Mouse (Mus musculus): ENCODE results near the gene Cbfa2t3. TPM values are rescaled to one million over a fixed set of nuclear protein-coding genes. Genes with fewer than 3 reads are reported as not detected.

The Cbfa2t3 gene
- polyA plus RNA-seq, 1 experiment from 2014 or later = 4.8 TPM

DNA sequence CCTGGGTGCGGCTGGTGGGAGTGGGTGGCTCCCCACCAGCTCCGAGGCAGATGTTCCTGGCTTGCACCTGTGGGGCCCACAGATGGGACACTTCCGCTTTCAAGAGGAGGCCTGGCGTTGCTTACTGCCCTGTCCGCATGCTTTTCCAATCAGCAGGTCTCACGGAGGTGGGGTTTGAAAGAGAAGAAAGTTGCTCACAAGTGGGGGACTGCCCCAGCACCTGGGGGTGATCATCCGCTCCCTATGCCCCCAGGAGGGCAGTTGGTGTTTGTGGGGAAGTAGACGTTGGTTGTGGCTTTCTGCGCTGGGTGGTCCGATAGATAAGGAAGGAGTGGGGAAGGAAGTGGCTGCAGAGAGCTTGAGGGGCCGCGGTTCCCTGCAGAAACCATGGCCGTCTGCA, 1.7 kb upstream of the Cbfa2t3 start:
- H3K4me1 ChIP-seq (ENCODE audit: control insufficient read depth, insufficient read depth, low read length) = 0 out of 2 replicates have a peak, but pooled peaks cover 2% of the 10 kb centered on the region
- no peak overlapping the region for H3K27ac ChIP-seq (ENCODE audit: low read length)
- no peaks in the 10 kb centered on the region for H3K9me3 ChIP-seq (replicated peaks; ENCODE audit: control insufficient read depth, low read length)
- H3K4me2 ChIP-seq (ENCODE audit: low read depth, low read length) = no peak overlapping the region
- WGBS = 41% methylated on average over 13 of the region's 13 CpGs
- no peaks in the 10 kb centered on the region; the same call in 1 of the 2 replicates for H3K27me3 ChIP-seq (ENCODE audit: control insufficient read depth, insufficient read depth, low read length)
- H3K4me3 ChIP-seq (ENCODE audit: low read length) = no peak overlapping the region
- no peak for ATAC-seq (replicated peaks; ENCODE audit: extremely low read depth, insufficient read depth, low FRiP score)
- H3K9ac ChIP-seq (ENCODE audit: low read length) = no peak overlapping the region
- no peaks in the 10 kb centered on the region for H3K36me3 ChIP-seq (ENCODE audit: control insufficient read depth, insufficient read depth)

DNA sequence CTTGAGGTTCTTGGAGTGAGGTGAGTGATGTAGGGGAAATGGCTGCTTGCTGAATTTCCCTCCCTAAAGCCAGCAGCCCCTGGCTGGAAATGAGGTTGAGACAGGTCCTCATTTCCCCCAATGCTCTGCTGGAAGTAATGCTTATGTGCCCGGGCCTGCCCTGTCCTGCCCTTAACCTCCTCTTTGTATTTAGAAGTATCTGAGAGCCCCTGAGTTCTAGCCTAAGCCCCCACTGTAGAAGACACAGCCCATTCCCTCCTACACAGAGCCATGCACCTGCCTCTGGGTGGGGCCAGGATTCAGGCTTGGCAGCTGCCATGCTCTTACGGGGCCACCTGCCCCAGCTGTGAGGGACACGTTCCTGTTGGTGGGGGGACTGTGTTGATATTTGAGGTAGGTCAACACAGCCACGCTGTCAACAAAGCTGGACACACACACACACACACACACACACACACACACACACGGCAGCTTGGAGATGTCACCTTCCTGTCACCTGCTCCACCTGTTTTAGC, 598 bp downstream of the Cbfa2t3 start:
- peak overlapping the region; percentile 33 for H3K9ac ChIP-seq (ENCODE audit: low read length)
- no peaks in the 10 kb centered on the region for H3K9me3 ChIP-seq (replicated peaks; ENCODE audit: control insufficient read depth, low read length)
- peak overlapping the region; percentile 68 for H3K27ac ChIP-seq (ENCODE audit: low read length)
- H3K36me3 ChIP-seq (ENCODE audit: control insufficient read depth, insufficient read depth) = no peaks in the 10 kb centered on the region
- H3K27me3 ChIP-seq (ENCODE audit: control insufficient read depth, insufficient read depth, low read length) = peaks cover 2% of the 10 kb centered on the region; the same call in 1 of the 2 replicates
- H3K4me3 ChIP-seq (ENCODE audit: low read length) = peak overlapping the region; percentile 47
- peak overlapping the region; percentile 58 for H3K4me2 ChIP-seq (ENCODE audit: low read depth, low read length)
- ATAC-seq (replicated peaks; ENCODE audit: extremely low read depth, insufficient read depth, low FRiP score) = no peak
- no peaks in the 10 kb centered on the region; the same call in 1 of the 2 replicates for H3K4me1 ChIP-seq (ENCODE audit: control insufficient read depth, insufficient read depth, low read length)
- WGBS = 53% methylated on average over 5 of the region's 5 CpGs

DNA sequence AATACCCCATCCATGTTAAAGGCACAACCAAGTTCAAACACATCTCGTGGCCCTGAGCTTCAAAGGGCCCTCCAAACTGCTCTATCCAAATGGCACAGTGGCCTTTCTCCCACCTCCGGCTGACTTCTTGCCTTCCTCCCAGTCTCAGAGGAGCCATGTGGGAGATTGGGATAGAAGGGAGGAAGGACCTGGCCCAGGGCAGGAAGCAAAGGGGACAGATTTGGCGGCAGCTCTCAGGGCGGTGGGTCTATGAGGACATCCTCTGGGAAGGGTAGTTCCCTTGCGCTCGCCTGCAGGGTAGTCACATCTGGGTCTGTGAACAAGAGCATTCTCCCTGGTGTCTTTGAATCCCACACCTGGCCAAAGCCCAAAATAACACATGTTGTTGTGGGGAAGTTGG, 1.3 kb downstream of the Cbfa2t3 start:
- WGBS = 61% methylated on average over 6 of the region's 6 CpGs
- H3K9ac ChIP-seq (ENCODE audit: low read length) = peak overlapping the region; percentile 33; the same call in 1 of the 2 replicates
- peak overlapping the region; percentile 58 for H3K4me2 ChIP-seq (ENCODE audit: low read depth, low read length)
- H3K4me3 ChIP-seq (ENCODE audit: low read length) = peak overlapping the region; percentile 47
- H3K36me3 ChIP-seq (ENCODE audit: control insufficient read depth, insufficient read depth) = no peaks in the 10 kb centered on the region
- no peaks in the 10 kb centered on the region for H3K9me3 ChIP-seq (replicated peaks; ENCODE audit: control insufficient read depth, low read length)
- peak overlapping the region; percentile 21; the same call in 1 of the 2 replicates for H3K27ac ChIP-seq (ENCODE audit: low read length)
- ATAC-seq (replicated peaks; ENCODE audit: extremely low read depth, insufficient read depth, low FRiP score) = no peak
- H3K4me1 ChIP-seq (ENCODE audit: control insufficient read depth, insufficient read depth, low read length) = no peaks in the 10 kb centered on the region; the same call in 1 of the 2 replicates
- peaks cover 2% of the 10 kb centered on the region; the same call in 1 of the 2 replicates for H3K27me3 ChIP-seq (ENCODE audit: control insufficient read depth, insufficient read depth, low read length)

DNA sequence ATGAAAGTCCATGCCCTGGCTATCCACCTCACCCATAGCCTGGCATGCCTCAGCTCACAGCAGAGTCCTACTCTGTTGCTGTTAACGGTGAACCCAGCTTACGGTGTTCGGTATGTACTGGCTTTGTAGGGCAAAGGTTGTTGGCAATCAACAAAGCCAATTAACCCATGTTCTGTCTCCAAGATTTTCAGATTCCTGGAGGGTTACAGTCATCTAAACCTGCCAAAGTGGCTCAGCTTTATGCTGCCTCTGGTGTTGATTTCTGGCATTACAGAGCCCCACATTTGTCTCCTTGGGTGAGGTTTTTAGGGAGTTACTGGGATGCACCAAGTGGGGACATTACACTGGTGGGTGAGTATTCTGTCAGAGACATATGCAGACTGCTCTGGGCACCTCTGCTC, 1.7 kb downstream of the Cbfa2t3 start:
- 62% methylated on average over 3 of the region's 3 CpGs for WGBS
- Histone ChIP-seq H3K4me3 (ENCODE audit: low read length) (peak overlapping the region; percentile 47), H3K36me3 (ENCODE audit: control insufficient read depth, insufficient read depth) (no peaks in the 10 kb centered on the region), H3K9ac (ENCODE audit: low read length) (no peak overlapping the region), H3K27me3 (ENCODE audit: control insufficient read depth, insufficient read depth, low read length) (peaks cover 2% of the 10 kb centered on the region; the same call in 1 of the 2 replicates), H3K4me2 (ENCODE audit: low read depth, low read length) (peak overlapping the region; percentile 58), H3K9me3 (replicated peaks; ENCODE audit: control insufficient read depth, low read length) (no peaks in the 10 kb centered on the region), H3K27ac (ENCODE audit: low read length) (no peak overlapping the region), H3K4me1 (ENCODE audit: control insufficient read depth, insufficient read depth, low read length) (no peaks in the 10 kb centered on the region; the same call in 1 of the 2 replicates)
- no peak for ATAC-seq (replicated peaks; ENCODE audit: extremely low read depth, insufficient read depth, low FRiP score)

DNA sequence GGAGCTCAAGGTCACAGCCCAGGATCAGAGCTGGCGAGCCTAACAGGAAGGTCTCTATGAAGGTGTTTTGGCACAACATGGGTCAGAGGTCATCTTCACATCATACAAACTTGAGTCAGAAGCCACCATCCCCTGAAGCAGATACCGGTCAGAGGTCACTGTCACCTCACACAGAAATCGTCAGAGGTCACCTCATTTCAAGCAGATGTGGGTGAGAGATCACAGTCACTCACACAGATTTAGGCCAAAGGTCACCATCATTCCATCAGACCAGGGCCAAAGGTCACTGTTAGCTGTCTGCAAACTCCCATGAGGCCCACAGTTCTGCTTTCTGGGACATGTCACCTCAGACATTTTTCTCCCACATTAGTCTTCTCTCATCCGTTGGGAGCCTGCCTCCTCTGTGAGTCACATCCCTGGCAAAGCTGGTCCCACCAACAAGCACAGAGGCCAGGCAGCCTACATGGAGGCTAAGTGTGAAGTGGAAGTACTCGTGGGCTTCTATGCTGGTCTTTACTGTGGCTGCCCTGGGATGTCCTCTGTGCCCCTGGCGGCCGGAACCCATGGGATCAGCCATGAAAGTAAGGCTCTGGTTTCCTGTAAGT, 3.4 kb downstream of the Cbfa2t3 start:
- H3K4me1 ChIP-seq (ENCODE audit: control insufficient read depth, insufficient read depth, low read length) = peaks cover 3% of the 10 kb centered on the region; the same call in 1 of the 2 replicates
- H3K36me3 ChIP-seq (ENCODE audit: control insufficient read depth, insufficient read depth) = no peaks in the 10 kb centered on the region
- peaks cover 2% of the 10 kb centered on the region; the same call in 1 of the 2 replicates for H3K27me3 ChIP-seq (ENCODE audit: control insufficient read depth, insufficient read depth, low read length)
- H3K4me2 ChIP-seq (ENCODE audit: low read depth, low read length) = 0 out of 2 replicates have a peak overlapping the region, but pooled peaks have one; percentile 10
- H3K9me3 ChIP-seq (replicated peaks; ENCODE audit: control insufficient read depth, low read length) = no peaks in the 10 kb centered on the region
- H3K4me3 ChIP-seq (ENCODE audit: low read length) = no peak overlapping the region
- ATAC-seq (replicated peaks; ENCODE audit: extremely low read depth, insufficient read depth, low FRiP score) = no peak
- 68% methylated on average over 7 of the region's 7 CpGs for WGBS
- H3K9ac ChIP-seq (ENCODE audit: low read length) = no peak overlapping the region
- no peak overlapping the region for H3K27ac ChIP-seq (ENCODE audit: low read length)

DNA sequence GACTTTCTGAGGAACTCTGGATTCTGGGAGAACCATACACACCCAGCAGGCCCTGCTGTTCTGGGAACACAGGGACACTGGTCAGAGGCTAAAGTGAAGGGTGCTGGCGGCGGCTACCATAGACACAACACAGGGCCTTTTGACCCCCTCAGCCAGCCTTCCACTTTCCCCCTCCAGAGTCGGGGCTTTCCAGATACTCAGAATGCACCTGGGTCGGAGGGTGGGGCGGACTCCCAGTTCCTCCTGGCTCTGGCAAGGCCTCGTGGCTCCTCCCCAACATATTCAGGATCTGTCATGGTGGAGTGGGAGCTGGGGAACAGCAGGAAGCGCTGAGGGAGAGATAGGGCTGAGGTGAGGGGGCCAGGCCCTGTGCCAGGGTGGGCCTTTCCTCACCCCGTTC, 6.8 kb downstream of the Cbfa2t3 start:
- no peak overlapping the region for H3K27ac ChIP-seq (ENCODE audit: low read length)
- WGBS = 65% methylated on average over 8 of the region's 8 CpGs
- peaks cover 3% of the 10 kb centered on the region; the same call in 1 of the 2 replicates for H3K4me1 ChIP-seq (ENCODE audit: control insufficient read depth, insufficient read depth, low read length)
- no peak overlapping the region for H3K4me2 ChIP-seq (ENCODE audit: low read depth, low read length)
- H3K27me3 ChIP-seq (ENCODE audit: control insufficient read depth, insufficient read depth, low read length) = peaks cover 7% of the 10 kb centered on the region; the same call in 1 of the 2 replicates
- no peak overlapping the region for H3K4me3 ChIP-seq (ENCODE audit: low read length)
- H3K36me3 ChIP-seq (ENCODE audit: control insufficient read depth, insufficient read depth) = no peaks in the 10 kb centered on the region
- no peak overlapping the region for H3K9ac ChIP-seq (ENCODE audit: low read length)
- ATAC-seq (replicated peaks; ENCODE audit: extremely low read depth, insufficient read depth, low FRiP score) = no peak
- no peaks in the 10 kb centered on the region for H3K9me3 ChIP-seq (replicated peaks; ENCODE audit: control insufficient read depth, low read length)

DNA sequence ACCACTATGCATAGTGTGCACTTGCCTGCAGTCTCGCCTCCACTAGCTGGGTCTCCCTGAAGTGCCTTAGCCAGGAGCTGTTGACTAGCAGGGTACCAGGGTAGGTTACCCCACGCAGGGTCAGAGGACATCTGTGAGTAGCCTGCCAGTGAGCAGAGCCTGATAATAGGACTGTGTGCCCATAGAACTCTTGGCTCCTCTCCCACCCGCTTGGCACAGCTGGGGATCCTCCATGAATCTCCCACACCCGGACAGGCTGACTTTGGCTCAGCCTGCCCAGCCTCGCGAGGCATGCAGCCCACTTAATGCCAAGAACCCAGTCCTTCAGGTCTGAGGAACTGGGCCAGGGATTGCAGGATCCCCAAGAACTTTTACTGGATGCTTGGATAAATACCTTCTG, 7.9 kb downstream of the Cbfa2t3 start:
- Histone ChIP-seq H3K27me3 (ENCODE audit: control insufficient read depth, insufficient read depth, low read length) (peaks cover 7% of the 10 kb centered on the region; the same call in 1 of the 2 replicates), H3K9ac (ENCODE audit: low read length) (no peak overlapping the region), H3K27ac (ENCODE audit: low read length) (no peak overlapping the region), H3K9me3 (replicated peaks; ENCODE audit: control insufficient read depth, low read length) (no peaks in the 10 kb centered on the region), H3K4me3 (ENCODE audit: low read length) (no peak overlapping the region), H3K36me3 (ENCODE audit: control insufficient read depth, insufficient read depth) (no peaks in the 10 kb centered on the region), H3K4me2 (ENCODE audit: low read depth, low read length) (no peak overlapping the region), H3K4me1 (ENCODE audit: control insufficient read depth, insufficient read depth, low read length) (peaks cover 3% of the 10 kb centered on the region; the same call in 1 of the 2 replicates)
- 72% methylated on average over 6 of the region's 6 CpGs for WGBS
- no peak for ATAC-seq (replicated peaks; ENCODE audit: extremely low read depth, insufficient read depth, low FRiP score)

DNA sequence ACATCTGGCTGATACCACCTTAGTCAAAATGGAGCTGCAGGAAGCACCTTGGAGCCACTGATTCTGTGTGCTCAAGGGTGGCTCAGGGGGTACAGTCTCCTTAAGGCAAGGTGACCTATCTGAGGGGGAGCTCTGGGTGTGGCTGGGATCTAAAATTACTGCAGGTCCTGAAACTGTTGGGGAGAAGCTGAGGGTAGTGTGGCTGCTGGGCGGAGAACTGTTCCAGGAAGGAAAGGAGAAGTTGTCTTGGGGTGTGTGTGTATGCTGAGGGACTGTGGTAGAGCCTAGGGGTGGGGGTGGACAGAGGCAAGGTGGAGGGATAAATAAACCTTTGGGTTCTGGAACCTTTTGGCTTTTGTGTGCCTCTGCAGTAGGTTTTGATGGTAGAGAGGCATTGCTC, 9.6 kb downstream of the Cbfa2t3 start:
- no peak overlapping the region for H3K4me2 ChIP-seq (ENCODE audit: low read depth, low read length)
- H3K9ac ChIP-seq (ENCODE audit: low read length) = no peak overlapping the region
- no peaks in the 10 kb centered on the region for H3K36me3 ChIP-seq (ENCODE audit: control insufficient read depth, insufficient read depth)
- peaks cover 3% of the 10 kb centered on the region; the same call in 1 of the 2 replicates for H3K4me1 ChIP-seq (ENCODE audit: control insufficient read depth, insufficient read depth, low read length)
- no peaks in the 10 kb centered on the region for H3K9me3 ChIP-seq (replicated peaks; ENCODE audit: control insufficient read depth, low read length)
- 83% methylated on average over 1 of the region's 1 CpGs for WGBS
- no peak overlapping the region for H3K27ac ChIP-seq (ENCODE audit: low read length)
- no peak for ATAC-seq (replicated peaks; ENCODE audit: extremely low read depth, insufficient read depth, low FRiP score)
- no peak overlapping the region for H3K4me3 ChIP-seq (ENCODE audit: low read length)
- H3K27me3 ChIP-seq (ENCODE audit: control insufficient read depth, insufficient read depth, low read length) = peaks cover 10% of the 10 kb centered on the region

DNA sequence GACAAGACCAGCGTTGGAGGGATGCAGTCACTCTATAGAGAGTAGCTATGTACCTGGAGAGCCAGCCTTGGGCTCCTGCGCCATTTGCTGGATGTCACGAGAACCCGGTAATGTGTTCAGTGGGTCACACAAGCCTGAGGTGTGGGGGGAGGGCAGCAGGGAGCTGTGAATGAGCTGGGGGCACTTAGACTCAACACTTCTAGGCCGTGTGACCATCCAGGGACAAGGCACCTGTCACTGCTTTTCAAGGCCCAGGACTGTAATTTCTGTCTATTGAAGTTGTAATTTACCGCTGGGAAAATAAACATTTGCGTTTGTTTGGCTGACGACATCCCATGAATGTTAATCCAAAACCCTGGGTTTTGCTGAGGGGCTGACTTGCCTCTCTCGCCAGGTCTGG, 12.0 kb downstream of the Cbfa2t3 start:
- Histone ChIP-seq H3K4me1 (ENCODE audit: control insufficient read depth, insufficient read depth, low read length) (0 out of 2 replicates have a peak, but pooled peaks cover 3% of the 10 kb centered on the region), H3K36me3 (ENCODE audit: control insufficient read depth, insufficient read depth) (no peaks in the 10 kb centered on the region), H3K4me3 (ENCODE audit: low read length) (no peak overlapping the region), H3K9ac (ENCODE audit: low read length) (no peak overlapping the region), H3K9me3 (replicated peaks; ENCODE audit: control insufficient read depth, low read length) (no peaks in the 10 kb centered on the region), H3K27ac (ENCODE audit: low read length) (no peak overlapping the region), H3K4me2 (ENCODE audit: low read depth, low read length) (no peak overlapping the region), H3K27me3 (ENCODE audit: control insufficient read depth, insufficient read depth, low read length) (peaks cover 16% of the 10 kb centered on the region)
- ATAC-seq (replicated peaks; ENCODE audit: extremely low read depth, insufficient read depth, low FRiP score) = no peak
- WGBS = 75% methylated on average over 9 of the region's 9 CpGs
